Mouse (Mus musculus): ENCODE results near the gene Rad9a. TPM values are rescaled to one million over a fixed set of nuclear protein-coding genes. Genes with fewer than 3 reads are reported as not detected.

Rad9a gene
- total RNA-seq, 2 experiments from 2014 or later: 41.6 to 44.0 TPM

DNA sequence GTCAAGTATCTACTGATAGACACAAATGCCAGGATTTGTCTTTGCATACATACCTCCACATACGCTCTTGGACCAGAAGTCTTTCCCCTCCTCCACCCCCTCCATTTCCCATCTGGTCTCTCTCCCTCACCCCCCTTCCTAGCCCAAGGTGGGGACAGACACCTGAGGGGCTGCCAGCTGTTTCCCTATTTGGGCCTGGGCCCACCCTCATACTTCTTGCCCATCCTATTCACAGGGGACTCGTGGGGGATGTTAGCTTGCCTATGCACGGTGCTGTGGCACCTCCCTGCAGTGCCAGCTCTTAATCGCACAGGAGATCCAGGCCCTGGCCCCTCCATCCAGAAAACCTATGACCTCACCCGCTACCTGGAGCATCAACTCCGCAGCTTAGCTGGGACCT, 18.5 kb upstream of the Rad9a start:
- no peak for ATAC-seq (replicated peaks; ENCODE audit: low FRiP score, poor library complexity, severe bottlenecking)

DNA sequence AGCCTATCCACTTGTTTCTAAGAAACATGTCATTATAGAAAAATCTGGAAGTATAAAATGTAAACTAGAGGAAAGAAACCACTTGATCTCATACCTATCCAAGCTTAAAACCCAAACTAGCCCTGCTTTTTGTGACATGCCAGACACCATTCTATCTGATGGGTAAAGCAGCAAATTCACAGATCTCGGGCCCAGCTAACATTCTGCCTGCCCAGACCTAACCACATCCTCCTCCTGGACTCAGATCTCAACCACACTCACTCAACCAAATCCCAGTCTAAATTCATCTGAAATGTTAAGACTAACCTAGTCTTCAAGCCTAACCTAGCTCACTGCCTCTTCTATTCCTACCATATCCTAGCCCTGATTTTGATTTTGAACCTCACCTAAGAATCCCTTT, 17.3 kb upstream of the Rad9a start:
- no peak for ATAC-seq (replicated peaks; ENCODE audit: low FRiP score, poor library complexity, severe bottlenecking)

DNA sequence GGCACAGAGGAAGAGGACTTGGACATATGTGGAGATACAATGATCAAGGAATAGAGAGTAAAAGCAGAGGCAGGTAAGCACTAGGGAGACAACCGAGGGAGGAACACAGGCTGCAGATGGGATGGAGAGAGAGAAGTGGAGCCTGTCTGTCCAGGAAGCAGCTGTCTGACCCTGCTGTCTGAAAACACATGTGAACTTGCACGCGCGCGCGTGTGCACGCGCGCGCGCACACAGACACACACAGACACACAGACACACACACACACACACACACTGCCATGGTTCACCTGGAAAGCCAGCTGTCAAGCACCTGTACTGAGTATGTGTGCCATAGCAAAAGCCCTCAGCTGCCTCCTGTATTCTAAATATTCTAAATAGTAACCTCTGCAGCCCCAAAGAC, 16.8 kb upstream of the Rad9a start:
- ATAC-seq (replicated peaks; ENCODE audit: low FRiP score, poor library complexity, severe bottlenecking): no peak

DNA sequence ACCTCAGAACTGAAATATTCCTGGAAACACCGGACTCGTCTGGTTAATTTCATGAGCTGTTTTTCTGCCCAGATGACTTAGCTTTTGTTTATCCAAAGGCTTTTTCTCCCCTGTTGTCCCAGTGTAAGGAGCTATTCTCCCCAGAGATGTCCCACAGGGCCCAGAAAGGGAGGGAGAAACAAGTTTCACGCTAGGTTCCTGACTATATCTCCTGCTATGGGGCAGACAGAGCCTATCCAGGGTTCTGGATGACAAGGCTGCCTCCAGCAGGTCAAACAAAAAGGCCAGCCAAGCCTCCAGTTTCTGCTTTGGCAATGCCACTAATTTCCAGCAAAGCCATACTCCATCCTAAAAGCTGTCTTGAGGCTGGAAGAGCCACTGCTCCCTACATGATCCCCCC, 16.4 kb upstream of the Rad9a start:
- no peak for ATAC-seq (replicated peaks; ENCODE audit: low FRiP score, poor library complexity, severe bottlenecking)

DNA sequence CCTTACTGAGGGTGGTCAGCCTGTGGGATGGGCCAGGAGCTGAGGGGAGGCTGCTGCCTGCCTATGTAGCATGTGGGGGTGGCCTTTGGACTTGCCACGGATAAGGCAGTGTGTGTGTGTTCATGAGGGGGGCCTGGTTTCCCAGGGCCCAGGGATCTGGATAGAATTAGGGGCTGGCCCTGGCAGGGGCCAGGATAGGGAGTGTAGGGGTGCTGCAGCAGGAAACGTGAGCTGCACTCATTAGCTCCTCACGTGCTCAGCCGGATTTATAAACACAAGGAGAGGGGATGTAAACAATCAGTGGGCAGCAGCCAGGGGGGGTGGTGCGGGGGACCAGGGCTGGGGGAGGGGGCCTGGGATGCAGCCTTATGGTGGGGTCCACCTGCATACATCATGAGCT, 15.7 kb upstream of the Rad9a start:
- ATAC-seq (replicated peaks; ENCODE audit: low FRiP score, poor library complexity, severe bottlenecking): no peak

DNA sequence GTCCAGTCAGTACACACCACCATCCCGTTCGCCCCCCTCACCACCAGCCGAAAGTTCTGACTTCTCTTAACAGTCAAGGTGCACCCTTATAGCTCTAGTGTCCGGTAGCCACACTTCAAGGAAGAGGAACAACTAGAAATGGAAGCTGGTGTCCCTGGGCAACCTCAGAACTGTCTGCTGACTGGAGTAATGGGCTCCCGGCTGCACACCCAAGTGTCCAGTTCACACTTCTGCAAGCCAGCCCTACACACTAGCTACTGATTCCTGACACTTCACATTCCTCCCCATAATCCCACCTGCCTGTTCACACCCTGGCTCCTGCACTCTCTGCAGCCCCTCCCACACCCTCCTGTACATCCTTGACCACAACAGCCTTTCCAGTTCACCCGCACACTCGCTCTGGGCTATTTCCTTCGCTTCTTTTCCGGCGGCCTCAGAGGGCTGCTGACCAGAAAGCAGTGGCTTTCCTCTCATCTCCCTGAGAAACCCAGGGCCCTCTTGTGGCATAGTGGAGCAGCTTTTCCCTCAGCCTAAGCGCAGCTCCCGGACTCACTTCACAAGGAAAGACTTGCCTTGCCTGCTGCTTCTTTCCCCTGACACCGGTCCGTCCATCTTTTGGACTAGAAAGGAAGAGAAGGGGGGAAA, 14.7 kb upstream of the Rad9a start:
- no peak for ATAC-seq (replicated peaks; ENCODE audit: low FRiP score, poor library complexity, severe bottlenecking)

DNA sequence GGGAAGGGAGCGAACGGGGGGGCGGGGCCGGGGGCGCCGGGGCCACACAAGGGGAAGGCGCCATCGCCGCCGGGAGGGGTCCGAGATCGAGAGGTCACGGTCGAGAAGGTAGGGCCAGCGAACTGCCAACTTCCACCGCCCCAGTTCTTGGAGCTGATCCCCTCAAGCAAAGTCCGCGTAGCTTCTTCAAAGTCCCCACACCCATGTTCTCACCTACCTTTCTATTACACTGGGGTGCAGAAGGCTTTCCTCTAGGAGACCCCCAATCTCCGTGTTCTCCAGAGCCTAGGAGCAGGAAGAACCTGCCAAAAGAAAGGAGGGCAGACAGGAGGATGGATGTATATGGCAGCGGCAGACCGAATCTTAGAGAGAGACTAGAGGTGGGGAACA, 14.0 kb upstream of the Rad9a start:
- no peak for ATAC-seq (replicated peaks; ENCODE audit: low FRiP score, poor library complexity, severe bottlenecking)

DNA sequence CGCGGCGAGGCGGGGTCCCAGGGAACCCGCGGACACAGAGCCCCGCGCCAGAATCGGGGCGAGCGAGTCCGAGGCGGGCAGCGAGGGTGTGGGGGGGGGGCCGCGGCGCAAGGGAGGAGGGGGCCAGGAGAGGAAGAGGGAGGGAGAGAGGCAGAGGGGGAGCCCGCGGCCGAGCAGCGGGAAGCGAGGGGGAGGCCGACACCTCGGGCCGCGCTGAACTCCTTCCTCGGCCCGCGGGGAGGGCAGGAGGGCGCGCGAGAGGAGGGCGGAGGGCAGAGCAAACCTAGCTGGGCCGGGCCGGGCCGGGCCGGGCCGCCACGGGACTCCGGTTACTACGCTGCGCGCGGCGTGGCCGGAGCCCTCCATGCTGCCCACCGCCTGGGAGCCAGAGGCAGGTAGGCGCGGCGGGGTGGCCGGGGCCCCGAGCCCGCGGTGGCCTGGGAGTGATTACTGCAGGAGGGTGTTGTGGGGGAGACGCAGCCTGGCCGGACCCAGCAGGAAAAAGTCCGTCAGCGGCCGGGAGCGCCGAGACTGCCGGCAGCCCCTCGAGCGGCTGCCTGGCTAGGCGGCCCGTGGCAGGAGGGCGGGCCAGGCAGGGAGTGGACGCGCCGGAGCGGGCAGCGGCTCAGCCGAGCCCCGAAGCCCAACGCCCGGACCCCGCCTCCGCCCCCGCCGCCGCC, 13.4 kb upstream of the Rad9a start:
- ATAC-seq (replicated peaks; ENCODE audit: low FRiP score, poor library complexity, severe bottlenecking): no peak

DNA sequence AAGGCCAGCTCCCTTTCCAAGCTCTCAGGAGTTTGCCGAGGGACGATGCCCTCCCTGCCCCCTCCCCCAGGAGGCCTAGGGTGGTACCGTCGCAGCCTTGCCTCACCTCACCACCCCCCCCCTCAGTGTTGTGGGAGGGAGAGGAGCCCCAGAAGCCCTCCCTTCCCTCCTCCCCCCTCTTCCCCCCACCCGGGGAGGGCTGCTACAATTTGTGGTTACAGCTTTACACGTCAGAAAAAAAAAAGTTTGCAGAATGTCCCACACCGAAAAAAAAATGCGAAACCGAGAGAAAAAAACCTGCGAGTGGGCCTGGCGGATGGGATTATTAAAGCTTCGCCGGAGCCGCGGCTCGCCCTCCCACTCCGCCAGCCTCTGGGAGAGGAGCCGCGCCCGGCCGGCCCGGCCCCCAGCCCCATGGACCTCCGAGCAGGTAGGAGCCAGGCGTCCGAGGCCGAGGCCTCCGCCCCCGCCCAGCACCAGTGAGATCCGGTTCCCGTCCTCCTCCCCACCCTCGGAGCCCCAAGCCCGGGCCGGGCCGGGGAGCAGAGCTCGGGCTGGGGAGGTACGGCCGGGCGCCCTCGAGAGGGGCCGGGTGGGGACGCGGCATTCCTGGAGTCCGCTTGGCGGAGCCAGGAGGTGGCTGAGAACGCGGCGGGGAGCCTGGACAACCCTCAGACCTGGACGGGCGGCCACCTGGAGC, 12.8 kb upstream of the Rad9a start, which contains the start of the genes Clcf1 and AC109138.7:
TSS of gene Clcf1 (plus strand) at position 168 of the 700 bp plus-strand sequence.
TSS of gene AC109138.7 (plus strand) at position 287 of the 700 bp plus-strand sequence.
- no peak for ATAC-seq (replicated peaks; ENCODE audit: low FRiP score, poor library complexity, severe bottlenecking)

DNA sequence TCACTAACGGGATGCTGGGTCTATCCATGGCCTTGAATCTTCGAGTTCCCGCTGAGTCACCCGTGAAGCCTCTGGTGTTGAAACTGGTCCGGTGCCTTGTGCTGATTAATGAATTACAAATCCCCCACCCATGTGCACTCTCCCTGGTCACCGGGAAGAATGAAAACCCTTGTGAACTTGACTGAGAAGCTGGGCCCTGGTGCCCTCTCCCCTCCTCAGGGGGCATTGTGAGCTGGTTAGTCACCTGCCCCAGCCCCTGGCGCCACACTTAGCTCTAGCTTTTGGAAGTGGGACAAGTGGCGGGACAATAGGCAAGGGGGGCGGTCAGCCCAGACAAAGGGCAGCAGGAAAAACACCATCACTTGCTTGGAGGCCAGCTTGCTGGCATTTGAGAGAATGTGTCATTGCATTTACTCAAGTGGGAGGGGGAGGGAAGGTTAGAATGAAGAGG, 12.1 kb upstream of the Rad9a start:
- no peak for ATAC-seq (replicated peaks; ENCODE audit: low FRiP score, poor library complexity, severe bottlenecking)

DNA sequence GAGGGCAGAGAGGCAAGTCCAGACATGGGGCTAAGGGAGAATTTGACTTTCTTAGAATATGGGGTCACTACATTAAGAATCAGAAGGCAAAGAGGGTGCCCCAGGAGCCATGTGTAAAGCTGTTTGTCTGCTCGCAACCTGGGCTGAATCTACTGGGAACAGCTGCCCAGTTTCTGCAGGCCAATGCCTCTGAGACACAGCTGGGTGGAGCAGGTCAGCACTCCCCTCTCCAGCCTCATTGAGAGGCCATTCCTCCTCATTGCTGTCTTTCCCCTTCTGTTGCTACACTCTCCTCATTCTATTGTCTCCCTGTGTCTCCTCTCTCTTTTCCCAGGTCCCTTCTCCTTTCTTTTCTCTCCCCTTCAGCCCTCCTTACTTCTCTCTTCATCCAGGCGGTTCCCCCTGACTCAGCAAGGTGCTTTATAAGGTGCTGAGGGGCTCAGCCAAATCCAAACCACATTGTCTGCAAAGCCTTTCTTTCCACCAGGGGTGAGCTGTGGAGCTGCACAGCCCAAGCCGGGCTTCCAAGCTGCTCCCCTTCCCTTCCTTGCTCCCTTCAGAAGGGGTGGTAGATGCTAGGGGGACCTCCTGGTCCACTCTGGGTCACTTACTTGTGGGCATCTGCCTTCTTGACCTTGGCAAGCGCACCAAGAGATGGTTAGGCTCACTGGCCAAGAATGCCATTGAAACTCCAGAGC, 10.6 kb upstream of the Rad9a start:
- ATAC-seq (replicated peaks; ENCODE audit: low FRiP score, poor library complexity, severe bottlenecking): no peak

DNA sequence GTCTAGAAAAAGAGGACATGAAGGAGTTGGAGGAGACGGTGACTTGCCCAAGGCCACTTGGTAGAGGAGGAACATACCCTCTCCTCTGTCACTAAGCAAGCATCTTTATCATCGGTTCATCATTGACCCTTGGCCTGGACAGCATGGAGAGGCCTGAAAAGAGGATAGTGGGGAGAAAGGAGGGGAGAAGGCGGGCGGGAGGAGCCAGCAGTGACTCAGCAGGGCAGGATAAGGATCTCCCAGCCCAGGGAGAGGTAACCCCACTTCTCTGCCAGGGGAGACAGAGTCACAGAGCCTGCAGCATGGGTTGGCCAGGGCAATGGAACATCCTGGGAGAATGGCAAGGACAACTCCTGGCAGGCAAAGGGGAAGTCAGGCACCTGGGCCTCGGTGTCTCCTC, 7.1 kb upstream of the Rad9a start:
- no peak for ATAC-seq (replicated peaks; ENCODE audit: low FRiP score, poor library complexity, severe bottlenecking)

DNA sequence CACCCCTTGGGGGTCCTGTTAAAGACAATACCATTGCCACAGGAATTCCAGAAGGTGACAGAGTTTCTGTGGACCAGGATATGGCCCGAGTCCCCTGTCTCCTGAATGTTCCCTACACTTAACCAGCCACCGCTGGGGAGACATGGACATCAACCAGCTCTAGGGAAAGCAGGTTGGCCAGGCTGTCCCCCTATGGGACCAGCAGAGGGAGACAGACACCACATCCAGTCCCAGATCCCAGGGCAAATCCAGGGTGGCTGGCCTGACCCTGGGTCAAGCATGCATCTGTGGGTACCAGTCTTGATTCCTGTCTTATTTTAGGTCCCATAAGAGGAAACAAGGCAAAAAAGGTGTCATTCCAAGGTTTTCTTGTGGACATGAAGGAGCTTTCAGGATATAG, 5.5 kb upstream of the Rad9a start:
- peak; percentile 74 for ATAC-seq (replicated peaks; ENCODE audit: low FRiP score, poor library complexity, severe bottlenecking)

DNA sequence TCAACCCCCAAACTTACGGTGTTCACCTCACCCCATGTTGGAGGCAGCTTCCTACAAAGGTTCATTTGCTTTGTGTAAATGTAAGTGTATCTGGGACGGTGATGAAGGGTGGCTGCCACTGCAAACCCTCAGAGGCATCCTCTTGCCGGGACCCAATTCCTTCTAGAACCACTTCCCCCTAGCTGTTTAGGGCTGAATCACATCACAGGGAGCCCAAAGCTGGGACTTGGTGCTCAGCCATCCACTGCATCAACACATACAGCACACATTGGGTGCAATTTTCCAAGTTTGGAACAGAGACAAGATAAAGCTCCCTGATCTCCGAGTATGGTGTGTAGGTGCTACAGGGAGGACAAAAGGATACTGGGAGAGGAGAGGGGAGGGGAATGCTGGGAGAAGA, 3.4 kb upstream of the Rad9a start:
- ATAC-seq (replicated peaks; ENCODE audit: low FRiP score, poor library complexity, severe bottlenecking): no peak

DNA sequence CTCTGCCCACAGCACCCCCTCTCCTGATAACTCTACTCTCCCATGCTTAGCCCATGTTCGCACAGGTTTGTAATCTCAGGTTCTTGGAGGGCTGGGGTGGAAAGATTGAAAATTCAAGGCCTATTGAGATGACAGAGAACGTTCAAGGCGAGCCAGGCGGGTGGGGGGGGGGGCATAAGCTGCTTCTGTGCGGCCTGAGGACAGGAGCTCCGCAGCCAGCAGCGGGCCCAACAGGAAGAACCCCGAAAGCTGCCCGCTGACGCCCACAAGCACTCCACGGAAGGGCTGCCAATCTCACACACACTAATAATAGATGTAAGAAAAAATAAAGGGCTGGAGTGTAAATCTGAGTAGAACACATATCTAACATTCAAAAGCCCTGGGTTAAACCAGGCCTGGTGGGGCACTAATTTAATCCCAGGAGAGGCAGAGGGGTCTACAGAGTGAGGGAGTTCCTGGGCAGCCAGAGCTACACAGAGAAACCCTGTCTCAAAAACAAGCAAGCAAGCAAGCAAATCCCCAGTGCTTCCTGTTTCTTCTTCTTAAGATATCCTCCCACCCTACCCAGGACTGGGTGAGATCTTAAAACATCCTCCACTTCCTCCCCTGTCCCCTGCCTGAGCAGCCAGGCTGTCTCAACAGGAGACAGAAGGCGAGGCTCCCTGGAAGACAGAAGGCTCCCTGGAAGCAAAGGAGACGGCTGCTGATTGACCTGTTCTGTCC, 2.3 kb upstream of the Rad9a start:
- no peak for ATAC-seq (replicated peaks; ENCODE audit: low FRiP score, poor library complexity, severe bottlenecking)

DNA sequence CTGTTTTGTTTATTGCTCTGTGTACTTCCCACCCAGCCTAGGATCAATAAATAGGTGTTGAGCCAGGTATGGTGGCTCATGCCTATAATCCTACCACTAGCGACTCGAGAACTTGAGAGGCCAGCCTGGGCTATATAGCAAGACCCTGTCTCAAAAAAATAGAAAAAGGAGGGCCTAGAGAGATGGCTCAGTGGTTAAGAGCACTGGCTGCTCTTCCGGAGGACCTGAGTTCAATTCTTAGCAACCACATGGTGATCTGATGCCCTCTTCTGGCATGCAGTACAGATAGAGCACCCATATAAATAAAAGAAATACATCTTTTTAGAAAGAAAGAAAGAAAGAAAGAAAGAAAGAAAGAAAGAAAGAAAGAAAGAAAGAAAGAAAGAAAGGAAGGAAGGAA, 1.7 kb upstream of the Rad9a start:
- ATAC-seq (replicated peaks; ENCODE audit: low FRiP score, poor library complexity, severe bottlenecking): no peak

DNA sequence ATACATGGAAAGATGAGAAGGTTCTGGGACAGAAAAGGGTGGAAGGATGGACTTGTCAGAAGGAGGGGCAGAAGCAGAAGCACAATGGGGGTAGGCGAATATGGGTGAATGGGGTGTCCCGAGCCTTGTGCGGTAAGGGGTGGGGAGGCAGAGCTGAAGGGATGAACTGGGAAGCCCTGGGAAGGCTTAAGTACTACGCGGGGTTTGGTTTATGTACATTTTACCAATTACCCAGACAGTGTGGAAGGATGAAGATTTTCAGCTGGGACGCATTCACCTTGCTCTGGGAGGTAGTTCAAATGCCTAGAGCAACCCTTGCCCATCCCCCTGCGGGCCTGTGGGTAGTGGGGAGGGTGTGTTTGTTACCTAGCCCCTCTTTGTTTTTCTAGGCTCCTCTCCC, 687 bp upstream of the Rad9a start:
- ATAC-seq (replicated peaks; ENCODE audit: low FRiP score, poor library complexity, severe bottlenecking): no peak

DNA sequence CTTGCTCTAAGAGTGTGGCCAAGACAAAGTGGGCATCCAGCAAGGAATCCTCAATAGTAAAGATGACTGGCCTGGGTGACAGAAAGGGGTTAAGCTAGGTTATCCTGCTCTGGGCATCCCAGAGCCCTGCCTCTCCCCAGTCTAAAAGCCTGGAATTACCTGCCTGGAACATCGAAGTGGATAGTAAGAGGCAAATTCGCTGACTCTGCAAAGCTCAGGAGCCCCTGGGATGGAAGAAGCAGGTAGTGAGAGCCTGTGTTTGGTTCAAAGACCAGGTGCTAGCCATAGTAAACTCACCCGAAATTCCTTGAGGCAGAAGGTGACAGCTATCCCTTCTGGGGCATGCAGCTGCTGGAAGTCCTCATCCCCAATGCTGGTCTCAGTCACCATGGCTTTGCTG, 4.3 kb downstream of the Rad9a start:
- no peak for ATAC-seq (replicated peaks; ENCODE audit: low FRiP score, poor library complexity, severe bottlenecking)

DNA sequence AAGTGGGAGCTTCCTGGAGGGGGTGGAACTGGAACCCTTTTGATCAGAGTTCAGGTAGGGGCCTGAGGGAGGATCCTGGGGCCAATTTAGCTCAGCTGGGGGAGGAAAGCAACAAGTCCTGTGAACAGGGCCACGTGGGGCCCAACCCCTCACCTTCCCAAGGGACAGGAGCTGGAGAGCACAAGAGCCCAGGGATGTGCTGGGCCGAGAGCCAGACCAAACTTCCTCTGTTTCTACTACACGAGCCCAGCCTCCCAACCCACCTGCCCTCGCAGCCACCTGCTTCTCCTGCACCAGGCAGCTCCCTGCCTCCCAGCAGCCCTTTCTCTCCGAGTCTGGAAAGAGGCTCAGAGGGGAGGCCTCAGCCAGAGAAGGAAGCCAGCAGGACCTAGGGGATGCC, 4.9 kb downstream of the Rad9a start:
- no peak for ATAC-seq (replicated peaks; ENCODE audit: low FRiP score, poor library complexity, severe bottlenecking)

DNA sequence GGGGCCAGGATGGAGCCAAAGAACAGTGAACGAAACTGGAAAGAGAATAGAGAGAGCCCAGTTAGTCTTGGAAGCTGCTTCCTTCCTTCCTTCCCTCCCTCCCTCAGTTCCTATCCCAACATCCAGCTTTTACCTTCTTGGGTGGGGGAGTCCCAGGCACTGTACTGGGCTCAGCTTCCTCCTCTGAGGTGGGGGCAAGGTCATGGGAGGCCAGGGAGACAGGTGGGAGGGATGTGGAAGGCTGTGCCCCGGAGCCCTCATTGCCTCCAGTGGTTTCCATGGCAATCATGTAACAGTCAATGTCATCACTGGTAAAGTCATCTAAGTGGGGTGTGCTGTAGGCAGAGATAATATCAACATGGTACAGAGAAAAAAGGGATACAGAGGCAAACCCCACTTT, 5.4 kb downstream of the Rad9a start:
- no peak for ATAC-seq (replicated peaks; ENCODE audit: low FRiP score, poor library complexity, severe bottlenecking)

Measured in erythroid progenitor cell, adult 5-6 weeks (primary cell).